Mouse (Mus musculus): ENCODE measurements at regions not wholly inside any gene's neighbourhood (a gene's known extent, or its start where the extent isn't known, plus 50 kb on each side); places are given as distances from the start of the nearest gene placed in this dataset.

DNA sequence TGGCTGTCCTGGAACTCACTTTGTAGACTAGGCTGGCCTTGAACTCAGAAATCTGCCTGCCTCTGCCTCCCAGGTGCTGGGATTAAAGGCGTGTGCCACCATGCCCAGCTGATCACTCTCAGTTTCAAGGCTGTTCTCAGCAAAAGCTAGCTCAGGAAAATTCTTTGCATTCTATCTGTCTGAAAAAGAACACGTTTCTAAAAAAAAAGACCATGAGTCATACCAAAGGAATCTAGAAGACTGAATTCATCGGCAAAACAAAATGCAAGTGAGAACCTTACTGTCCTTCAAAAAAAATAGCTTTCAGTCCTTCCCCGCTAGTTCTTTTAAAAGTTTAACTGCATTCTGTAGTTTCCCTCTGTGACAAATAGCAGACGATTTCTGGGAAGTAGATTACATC lies 596.3 kb upstream of the Syt1 start:
- no peak for DNase-seq (ENCODE audit: low read depth, low spot score)

DNA sequence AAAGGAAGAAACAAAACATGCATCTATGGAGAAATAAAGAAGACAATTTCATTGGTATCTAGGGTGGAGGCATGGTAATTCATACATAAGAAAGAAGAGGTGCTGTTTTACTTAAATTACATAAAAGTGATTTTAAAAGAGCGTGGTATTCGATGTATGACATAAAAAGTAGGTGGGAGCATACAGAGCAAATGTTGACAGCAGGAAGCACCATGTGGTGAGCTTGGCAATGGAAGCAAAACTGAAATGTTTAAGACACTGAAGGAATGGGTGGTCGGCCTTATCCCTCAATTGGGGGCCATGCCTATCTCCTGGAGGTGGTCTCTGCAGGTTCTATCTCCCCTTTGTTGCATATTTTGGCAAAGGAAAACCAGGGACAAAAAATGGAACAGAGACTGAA lies 592.5 kb upstream of the Syt1 start:
- no peak for DNase-seq (ENCODE audit: low read depth, low spot score)

DNA sequence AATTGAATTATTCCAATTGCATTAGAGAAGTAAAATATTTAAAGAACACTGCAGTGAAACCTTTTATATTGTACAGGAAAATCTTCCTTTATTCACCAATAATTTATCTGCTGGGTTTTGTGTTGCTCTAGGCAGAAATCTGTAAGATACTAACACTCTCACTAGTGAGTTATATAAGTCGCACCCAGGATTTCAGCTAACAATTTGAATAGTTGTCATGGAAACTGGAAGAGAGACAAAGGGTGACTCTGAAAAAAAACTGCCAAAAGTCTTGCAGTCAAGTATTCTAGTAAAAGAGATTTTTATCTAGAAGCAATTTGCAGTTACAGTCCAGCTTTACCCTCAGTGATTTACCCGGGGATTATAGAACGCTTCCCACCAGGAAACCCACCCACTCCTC lies 587.8 kb upstream of the Syt1 start:
- DNase-seq (ENCODE audit: low read depth, low spot score): no peak

DNA sequence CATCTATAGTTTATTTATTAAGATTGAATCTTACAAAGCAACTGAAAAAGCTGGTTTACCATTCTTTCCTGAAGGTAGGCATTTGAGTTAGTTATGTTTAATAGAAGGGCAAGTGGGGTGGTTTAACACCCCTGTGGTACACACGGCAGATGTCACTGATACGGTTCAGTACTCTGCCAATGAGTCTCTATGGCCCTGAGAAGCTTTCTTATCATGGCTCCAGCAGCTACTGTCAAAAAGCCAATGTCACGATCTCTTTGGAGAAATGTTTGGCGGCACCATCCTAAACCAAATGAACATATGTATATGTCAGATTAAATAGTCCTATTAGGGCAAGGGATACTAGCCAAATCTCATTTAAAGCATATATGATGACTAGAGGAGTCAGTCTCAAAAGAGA lies 562.4 kb upstream of the Syt1 start:
- DNase-seq (ENCODE audit: low read depth, low spot score): no peak

DNA sequence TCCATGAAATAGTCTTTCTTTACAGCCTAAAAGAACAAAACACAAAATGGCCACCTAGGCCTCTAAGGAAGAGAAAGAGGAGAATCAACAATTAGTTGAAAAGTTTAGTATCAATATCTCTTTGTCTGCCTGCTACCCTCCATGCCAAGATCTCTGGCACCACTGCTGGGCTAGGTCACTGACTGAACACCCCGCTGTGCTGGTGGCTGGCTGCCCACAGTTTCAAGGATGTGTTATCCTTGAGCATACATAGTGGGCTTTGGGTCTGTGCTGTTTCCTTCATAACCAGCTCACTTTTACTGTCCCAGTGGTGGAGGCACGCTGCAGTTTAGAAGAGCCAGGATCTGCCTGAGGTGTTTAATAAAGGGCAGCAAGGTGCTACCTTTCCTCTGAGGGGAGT lies 559.0 kb upstream of the Syt1 start:
- no peak for DNase-seq (ENCODE audit: low read depth, low spot score)

DNA sequence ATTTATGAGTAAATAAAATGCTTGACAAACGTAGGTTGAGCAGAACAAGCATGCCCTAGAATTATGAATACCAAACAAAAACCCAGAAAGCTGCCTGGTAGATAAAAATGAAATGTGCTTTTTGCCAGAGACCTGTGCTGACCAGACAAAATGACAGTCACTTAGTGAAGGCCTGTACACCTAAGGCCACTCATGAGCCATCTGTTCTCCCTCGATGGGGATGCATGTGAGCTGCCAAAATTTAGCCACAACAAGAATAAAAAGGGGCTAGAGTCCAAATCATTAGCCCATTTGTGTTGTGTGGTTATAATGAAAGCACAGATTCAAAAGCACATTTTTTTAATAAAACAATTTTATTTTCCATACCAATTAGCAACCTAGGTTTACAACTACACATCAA lies 555.9 kb upstream of the Syt1 start:
- DNase-seq (ENCODE audit: low read depth, low spot score): no peak

DNA sequence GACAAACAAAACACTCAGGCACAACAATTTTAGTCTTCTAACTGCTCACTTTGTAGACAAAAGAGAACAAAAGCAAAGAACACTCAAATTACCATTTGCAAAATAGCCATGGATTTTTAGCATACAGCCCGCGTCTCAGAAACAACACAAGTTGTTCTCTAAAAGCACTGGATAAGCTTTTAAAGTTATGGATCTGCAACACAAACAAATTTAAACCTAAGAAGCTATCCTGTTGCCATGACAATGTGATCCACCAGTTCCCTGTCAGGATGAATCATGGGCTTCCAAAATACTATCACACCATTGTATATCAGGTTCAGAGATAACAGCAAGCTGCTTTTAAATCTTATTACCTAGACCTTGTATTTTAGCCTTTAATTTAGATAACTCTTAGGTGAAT lies 550.9 kb upstream of the Syt1 start:
- no peak for DNase-seq (ENCODE audit: low read depth, low spot score)

DNA sequence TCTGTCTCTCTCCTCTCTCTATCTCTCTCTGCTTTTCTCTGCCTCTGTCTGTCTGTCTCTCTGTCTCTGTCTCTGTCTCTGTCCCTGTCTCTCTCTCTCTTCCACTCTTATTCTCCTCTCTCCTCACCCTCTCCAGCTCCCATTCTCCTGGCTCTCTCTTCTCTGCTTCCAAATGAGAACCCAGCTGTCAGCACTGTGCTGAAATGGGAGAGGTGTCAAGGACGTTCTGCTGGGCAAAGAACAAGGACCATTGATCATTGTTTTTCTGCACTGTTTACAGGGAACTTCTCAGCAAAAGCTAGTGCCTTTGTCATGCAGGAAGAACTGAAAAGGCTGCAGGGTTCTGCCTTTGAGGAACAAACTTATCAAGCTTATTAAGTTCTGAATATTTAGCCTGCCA lies 550.3 kb upstream of the Syt1 start:
- DNase-seq (ENCODE audit: low read depth, low spot score): no peak

DNA sequence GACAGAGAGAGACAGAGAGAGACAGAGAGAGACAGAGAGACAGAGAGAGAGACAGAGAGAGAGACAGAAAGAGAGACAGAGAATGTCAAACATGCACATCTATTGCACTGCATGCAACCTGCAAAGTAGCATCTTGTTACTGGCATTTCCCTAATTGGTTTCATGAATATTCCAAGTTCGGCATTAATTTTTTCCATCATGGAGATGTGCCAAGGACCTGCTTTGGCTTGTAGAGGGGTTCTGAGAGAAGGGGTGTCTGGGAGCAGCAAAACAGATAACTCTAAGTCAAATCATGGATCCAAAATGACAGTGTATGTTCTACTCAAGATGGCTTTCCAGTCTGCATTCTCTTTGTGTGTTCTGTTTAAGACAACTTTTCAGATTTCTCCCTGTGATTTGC lies 532.5 kb upstream of the Syt1 start:
- no peak for DNase-seq (ENCODE audit: low read depth, low spot score)

DNA sequence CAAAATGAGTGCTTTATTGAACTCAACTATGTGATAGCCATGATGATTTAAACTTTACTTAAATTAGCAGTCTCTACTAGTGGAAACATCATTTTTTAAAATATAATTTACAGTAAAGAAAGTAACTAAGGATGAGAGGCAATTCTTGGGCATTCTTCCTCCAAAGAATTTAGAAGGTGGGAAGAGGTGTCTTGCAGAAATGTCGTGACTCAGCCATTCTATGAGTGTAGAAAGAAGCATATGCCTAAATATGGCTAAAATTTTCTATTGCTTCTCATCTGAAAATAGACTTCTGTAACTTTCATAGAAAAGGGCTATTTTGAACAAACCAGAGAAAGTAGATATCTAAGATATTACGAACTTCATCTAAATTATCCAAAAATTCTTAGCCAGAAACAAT lies 529.4 kb upstream of the Syt1 start:
- DNase-seq (ENCODE audit: low read depth, low spot score): no peak

DNA sequence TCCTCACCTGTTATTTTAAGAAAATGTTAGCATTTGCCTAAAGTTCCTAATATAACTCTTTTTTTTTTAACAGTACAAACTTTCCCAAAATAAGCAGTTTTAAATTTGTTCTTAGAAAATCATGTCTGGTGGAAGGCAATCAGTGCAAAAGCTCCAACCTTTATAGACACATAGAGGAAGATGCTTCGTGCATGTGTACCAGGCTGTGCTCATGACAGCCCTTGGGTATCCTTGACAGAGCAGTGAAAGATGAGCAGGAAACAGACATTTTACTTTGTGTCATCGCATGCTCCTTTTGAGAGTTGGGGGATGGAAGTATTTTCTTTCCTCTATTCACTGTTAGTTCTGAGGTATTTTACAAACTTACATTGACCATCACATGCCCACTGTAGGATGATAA lies 517.3 kb upstream of the Syt1 start:
- no peak for DNase-seq (ENCODE audit: low read depth, low spot score)

DNA sequence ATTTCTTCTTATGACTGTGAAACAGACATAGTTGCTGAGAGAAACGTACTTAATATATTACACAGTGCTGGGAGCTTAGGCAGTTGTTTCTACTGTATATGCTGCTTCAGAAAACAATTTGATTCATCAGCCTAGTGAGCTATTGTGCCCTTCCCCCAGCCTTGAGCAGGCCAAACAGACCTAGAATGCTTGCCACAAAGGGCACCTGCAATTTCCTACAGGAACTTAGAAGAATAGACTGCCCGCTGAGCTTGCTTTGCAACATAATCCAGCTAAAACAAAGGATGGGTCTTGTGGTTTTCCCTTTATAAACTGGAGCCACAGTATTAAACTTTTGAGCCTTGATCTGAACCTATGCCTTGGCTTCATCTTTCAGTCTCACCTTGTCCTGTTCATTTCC lies 510.9 kb upstream of the Syt1 start:
- DNase-seq (ENCODE audit: low read depth, low spot score): peak; percentile 46

DNA sequence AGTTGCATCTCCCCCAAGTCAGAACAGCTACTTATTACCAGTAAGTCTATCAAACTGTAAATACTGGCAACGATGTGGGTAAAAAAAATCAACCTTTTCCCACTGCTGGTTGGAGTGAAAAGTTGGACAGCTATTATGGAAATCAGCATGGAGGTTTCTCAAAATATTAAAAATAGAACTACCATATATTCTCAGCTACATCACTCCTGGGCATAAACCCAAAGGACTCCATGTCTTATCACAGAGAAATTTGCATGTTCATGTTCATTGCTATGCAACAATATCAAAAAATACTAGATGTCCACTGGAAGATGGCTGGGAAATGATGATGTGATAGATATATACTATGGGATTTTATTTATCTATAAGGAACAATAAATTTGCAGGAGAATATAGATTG lies 506.9 kb upstream of the Syt1 start:
- no peak for DNase-seq (ENCODE audit: low read depth, low spot score)

DNA sequence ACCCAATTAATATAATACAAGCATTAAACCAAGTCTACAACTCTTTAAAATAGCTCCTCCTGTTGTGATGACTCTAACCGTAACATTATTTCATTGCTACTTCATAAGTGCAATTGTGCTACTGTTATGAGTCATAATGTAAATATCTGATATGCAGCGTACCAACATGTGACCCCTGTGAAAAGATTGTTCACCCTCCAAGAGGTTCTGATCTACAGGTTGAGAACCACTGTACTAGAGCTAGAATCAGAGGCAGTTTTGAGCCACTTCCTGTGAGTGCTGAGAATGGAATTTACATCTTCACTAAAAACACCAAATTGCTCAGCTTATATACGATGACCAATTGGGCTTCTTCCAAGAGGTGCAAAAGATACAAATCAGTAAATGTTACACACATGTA lies 504.4 kb upstream of the Syt1 start:
- DNase-seq (ENCODE audit: low read depth, low spot score): no peak

DNA sequence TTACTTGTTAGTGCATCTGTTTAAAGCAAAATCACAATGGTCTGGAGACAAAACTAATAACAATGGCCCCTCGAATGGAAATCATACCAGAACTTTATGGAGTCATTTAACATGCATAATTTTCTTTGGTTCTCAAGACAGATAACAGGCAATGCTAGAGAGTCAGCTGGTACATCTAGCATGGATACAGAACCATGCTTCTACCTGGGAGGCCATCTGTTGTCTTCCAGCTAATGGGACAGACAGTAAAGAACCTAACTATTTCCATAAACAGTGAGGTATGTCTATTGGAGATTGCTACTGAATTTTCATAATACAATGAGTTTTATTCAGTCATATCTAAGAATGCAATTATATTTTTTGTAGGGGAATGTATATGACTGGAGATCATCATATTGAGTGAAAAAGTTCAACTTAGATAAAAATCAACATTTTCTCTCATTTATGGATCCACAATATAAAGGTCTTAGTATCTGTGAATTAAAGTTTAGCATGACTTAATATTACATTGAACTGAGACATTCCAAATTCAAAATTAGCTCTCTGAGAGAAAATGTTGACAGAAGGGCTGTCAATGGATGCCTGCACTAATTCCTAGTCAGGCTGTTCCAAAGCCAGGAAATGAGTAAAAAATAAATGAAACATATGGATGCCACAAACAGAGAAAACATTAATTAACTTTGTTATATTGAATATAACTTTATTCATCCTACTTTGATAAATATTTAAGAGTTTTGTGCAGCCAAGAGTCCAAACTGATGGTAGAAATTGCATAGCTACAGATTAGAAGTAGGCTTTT lies 500.3 kb upstream of the Syt1 start:
- no peak for DNase-seq (ENCODE audit: low read depth, low spot score)

DNA sequence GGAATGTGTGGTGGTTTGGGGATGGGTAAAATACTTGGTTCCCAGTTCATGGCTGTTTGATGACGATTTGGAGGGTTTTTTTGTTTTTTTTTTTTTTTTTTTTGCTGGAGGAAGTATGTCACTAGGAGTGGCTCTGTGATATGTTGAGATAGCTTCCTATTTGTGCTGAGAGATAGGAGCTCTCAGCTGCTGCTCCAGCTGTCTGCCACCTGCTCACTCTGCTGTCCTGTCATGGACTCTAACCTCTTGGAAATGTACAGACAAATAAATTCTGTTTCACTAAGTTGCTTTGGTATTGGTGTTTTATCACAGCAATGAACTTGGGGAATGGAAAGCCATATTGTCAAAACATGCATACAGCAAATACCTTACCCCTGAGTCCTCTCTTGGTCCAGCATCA lies 497.8 kb upstream of the Syt1 start:
- no peak for DNase-seq (ENCODE audit: low read depth, low spot score)

DNA sequence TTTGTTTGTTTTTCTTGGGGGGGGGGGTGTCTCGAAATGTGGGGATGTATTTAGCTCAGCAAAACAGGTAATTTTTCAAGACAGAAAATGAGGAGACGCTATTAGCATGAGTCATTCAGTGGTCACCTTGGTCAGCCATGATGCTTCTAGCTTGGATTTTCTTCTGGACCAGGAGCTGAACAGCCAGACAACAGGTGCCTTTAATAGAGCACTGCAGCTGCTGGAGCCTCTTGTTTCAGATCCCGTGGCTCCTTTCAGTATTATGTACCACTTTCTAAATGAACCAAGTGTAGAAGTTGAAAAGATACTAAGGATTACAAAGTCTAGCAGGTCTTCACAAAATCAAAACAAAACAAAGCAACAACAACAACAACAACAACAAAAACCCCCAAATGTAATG lies 496.4 kb upstream of the Syt1 start:
- no peak for DNase-seq (ENCODE audit: low read depth, low spot score)

DNA sequence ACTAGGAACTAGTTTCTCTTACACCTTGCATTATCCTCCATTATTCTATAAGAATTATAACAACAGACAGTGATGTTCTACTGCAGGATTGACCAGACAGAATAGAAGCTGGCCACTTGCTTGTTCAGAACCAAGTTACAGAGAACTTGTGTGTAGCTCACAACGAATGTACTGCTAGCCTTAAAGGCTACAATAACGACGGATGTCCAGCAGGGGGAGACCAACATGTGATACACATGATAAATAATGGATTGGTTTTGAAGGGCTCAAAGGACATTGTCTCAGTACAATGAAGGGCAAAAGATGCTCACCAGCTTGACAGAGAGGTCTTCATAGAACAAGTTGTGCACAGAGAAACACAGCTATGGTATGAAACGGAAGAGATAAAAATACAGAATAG lies 493.9 kb upstream of the Syt1 start:
- DNase-seq (ENCODE audit: low read depth, low spot score): no peak

DNA sequence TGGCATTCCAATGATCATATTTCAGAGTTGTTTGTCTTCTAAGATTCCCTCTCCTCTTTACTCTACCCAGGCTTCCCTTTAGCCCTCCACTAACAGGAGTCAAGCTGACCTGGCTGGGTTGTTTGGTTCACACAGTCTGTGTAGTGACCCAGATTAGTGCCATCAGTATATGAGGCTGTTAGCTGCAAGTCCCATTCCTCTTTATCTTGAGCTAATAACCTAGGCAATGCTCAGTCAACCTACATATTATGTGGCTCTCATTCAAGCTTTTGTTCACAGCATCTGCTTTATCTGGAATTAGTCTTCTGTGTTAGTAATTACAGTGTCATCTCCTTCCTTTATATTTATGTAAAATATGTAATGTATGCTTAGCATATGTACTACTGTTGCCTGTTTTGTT lies 490.1 kb upstream of the Syt1 start:
- DNase-seq (ENCODE audit: low read depth, low spot score): no peak

DNA sequence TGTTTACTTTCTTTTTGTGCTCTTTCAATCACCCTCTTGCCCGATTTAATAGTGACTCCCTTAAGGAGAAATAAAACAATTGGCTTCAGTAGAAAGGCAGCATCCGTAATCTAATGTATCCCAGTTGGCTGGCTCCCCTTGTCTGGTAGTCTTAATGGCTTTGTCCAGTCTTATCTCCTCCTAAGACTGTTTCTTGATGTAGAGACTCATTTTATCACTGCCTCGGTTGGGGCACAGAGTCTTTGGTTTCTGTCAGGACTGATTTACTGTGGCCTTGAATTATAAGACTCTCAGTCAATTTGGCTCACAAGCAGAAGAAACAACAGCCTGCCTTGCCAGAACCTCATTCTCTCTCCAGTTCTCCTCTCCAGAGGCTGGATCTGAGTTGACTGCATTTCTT lies 487.5 kb upstream of the Syt1 start:
- DNase-seq (ENCODE audit: low read depth, low spot score): no peak

DNA sequence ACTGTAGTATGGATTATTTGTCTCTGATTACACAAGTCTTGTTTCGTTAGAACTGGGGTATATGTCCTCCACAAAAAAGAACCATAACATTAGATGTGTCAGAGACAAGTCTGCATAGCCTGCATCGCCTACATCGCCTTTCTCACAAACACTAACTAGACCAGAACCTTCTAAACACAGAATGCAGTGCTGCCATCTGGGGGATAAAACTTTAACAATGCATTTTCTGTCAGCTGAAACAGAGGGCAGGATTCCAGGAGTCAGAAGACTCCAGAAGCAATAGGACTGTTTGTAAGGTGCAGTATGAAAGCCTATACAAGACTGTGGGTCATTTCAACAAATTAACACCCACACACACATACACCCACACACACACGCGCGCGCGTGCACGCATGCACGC lies 485.4 kb upstream of the Syt1 start:
- DNase-seq (ENCODE audit: low read depth, low spot score): no peak

DNA sequence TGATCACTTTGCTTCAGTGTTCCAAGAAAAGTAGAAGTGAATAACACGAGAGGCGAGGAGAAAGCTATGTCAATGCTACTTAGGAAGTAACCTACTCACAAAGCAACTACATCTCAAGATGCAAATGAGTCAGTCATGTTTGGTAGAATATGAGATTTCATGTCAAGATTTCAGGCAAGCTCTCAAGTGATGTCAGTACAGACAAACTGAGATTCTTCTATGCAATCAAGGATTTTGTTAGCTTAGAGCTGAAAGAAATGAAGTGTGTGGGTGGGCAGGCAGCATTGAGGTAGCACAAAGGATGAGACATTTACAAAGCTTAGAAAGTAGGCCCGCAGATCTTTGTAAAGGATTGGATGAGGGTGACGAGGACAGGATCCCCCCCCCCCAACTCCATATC lies 480.0 kb upstream of the Syt1 start:
- DNase-seq (ENCODE audit: low read depth, low spot score): no peak

DNA sequence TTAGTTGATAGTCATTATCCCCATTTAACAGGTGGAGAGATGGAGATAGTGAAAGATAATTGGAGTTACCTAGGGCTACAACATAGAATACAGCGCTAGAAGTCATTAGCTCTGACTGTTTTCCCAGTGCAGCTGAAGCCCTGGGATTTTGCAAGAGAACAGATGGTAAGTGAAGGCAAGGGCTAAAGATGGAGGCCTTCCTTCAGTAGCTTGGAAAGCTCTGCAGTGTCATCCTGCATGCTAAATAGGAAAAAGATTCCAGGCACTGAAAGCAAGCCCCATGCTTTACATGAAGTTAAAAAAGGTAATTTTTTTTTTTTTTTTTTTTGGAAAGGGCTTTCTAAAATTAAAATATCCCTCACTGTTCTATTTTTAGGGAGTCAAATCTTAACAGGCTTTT lies 477.2 kb upstream of the Syt1 start:
- no peak for DNase-seq (ENCODE audit: low read depth, low spot score)

DNA sequence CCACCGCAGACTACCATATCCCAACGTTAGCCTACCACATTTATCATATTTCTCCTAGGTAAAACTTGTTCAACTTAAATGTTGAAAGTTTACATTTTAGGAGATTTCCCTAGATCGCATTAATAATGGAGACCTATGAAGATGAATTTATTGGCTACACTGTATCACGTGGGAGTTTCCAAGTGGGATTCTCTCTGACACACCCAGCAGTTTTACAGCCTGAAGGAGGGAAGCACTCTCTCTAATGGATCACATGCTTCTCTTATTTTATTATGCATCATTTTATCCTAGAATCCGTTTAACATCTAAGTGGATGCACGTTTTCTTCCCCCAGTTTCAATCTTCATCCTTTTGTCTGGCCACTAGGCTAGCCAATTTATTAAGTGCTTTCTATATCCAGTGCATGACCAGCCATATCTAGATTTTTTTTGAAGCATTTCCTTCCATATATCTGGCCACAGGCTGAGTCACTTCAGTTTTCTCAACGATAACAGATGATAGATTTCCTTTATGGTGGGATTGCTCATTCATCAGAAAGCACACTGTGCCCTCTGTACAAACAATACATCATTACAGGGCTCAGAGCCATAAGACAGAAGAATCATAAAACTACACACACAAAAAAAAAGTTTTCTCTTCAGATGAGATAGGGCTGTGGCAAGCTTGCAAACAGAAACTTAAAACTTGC lies 476.3 kb upstream of the Syt1 start:
- no peak for DNase-seq (ENCODE audit: low read depth, low spot score)

All from WW6 (cell line).